Mouse (Mus musculus): ENCODE data around the gene Slc43a3.

GRCm38 (mm10) chr2:84938249-84938946, 2.0 kb downstream of the Slc43a3 start:
- TF ChIP-seq MAFK (IDR thresholded peaks at IDR 0.05; ENCODE audit: insufficient read depth, low read depth, low read length) (no peak), CHD2 (IDR thresholded peaks at IDR 0.05; ENCODE audit: low read depth, low read length) (no peak), ZNF384 (IDR thresholded peaks at IDR 0.05; ENCODE audit: low read depth, low read length) (no peak), ZC3H11A (IDR thresholded peaks at IDR 0.05; ENCODE audit: borderline replicate concordance, low read depth, low read length) (no peak)

Data from ES-E14 (cell line).